Mouse (Mus musculus) kidney, postnatal 0 days (tissue): ENCODE data around the gene Adcy5. TPM values are rescaled to one million over a fixed set of nuclear protein-coding genes. Genes with fewer than 3 reads are reported as not detected.

ENCODE experiments used
- ATAC-seq: fragments of 200-750 bp; cut with Nextera tagmentation; replicated peaks from 2 replicates; pipeline ENCODE4 v1.8.0; 2017; ENCODE audit warnings: low read depth, moderate number of reproducible peaks, moderate TSS enrichment, moderate library complexity; ENCODE audit not compliant: low FRiP score
- DNase-seq: peaks from one replicate; pipeline ENCODE4 v3.0.0-alpha.2; 2016; ENCODE audit warnings: low spot score
- H3K27ac ChIP-seq: fragments of 300-500 bp; sonication (generic); 2 replicates; pipeline ENCODE4 v1.5.1; 2014; ENCODE audit warnings: mild to moderate bottlenecking
- H3K27me3 ChIP-seq: fragments of 300-500 bp; sonication (generic); 2 replicates; pipeline ENCODE4 v1.6.1; 2014; ENCODE audit warnings: low read length, mixed read lengths; ENCODE audit not compliant: insufficient read depth
- H3K36me3 ChIP-seq: fragments of 300-500 bp; sonication (generic); 2 replicates; pipeline ENCODE4 v1.6.1; 2014; ENCODE audit warnings: low read length, mixed read lengths; ENCODE audit not compliant: insufficient read depth
- H3K4me1 ChIP-seq: fragments of 300-500 bp; sonication (generic); replicated peaks from 2 replicates; pipeline ENCODE4 v1.6.1; 2014; ENCODE audit warnings: antibody characterized with exemption, low read length, mixed read lengths; ENCODE audit not compliant: insufficient read depth
- H3K4me2 ChIP-seq: fragments of 300-500 bp; sonication (generic); 2 replicates; pipeline ENCODE4 v1.6.1; 2014; ENCODE audit warnings: mild to moderate bottlenecking, low read length, moderate library complexity, mixed read lengths
- H3K4me3 ChIP-seq: fragments of 300-500 bp; sonication (generic); replicated peaks from 2 replicates; pipeline ENCODE4 v1.5.1; 2014; ENCODE audit warnings: low read depth, low read length
- H3K9ac ChIP-seq: fragments of 300-500 bp; sonication (generic); 2 replicates; pipeline ENCODE4 v1.6.1; 2014; ENCODE audit warnings: low read depth, low read length
- H3K9me3 ChIP-seq: fragments of 300-500 bp; sonication (generic); replicated peaks from 2 replicates; pipeline ENCODE4 v1.6.1; 2016; ENCODE audit warnings: low read length, inconsistent platforms, mixed read lengths
- CTCF ChIP-seq: IDR thresholded peaks from 2 replicates; pipeline ENCODE4 v1.5.1; 2016; ENCODE audit warnings: antibody characterized with exemption, low read depth, mild to moderate bottlenecking, moderate library complexity
- WGBS: fragments of 180-500 bp; shearing (Covaris S2); extraction: QIAGEN DNeasy Blood & Tissue Kit; methylation state at CpG from one replicate; pipeline ENCODE4 v1.1.7; 2014; 5-methylcytosine and 5-hydroxymethylcytosine counted together
- polyA plus RNA-seq: library from polyadenylated mRNA; unstranded; fragments of >200 nt; fragmentation: Nextera tagmentation; extraction: Ambion mirVana; gene quantifications from 2 replicates; pipeline ENCODE4 v1.2.1, GENCODE M21; 2015

Adcy5 gene
- polyA plus RNA-seq, 1 experiment from 2014 or later, result 0.63 TPM

- DNase-seq, result no peak
- Histone ChIP-seq H3K27me3 (no peaks in the 10 kb centered on the region), H3K4me3 (no peak overlapping the region), H3K4me2 (no peak overlapping the region), H3K36me3 (no peaks in the 10 kb centered on the region), H3K4me1 (no peaks in the 10 kb centered on the region), H3K27ac (no peak overlapping the region), H3K9me3 (no peaks in the 10 kb centered on the region), H3K9ac (no peak overlapping the region)
- TF ChIP-seq CTCF, result no peak
- no peak for ATAC-seq
- 81% methylated on average over 2 of the region's 2 CpGs for WGBS
Measured at GRCm38 (mm10) chr16:35319773-35320172, 165.1 kb downstream of the Adcy5 start.

- Histone ChIP-seq H3K4me1 (no peaks in the 10 kb centered on the region), H3K27me3 (no peaks in the 10 kb centered on the region), H3K36me3 (0 out of 2 replicates have a peak, but pooled peaks cover 6% of the 10 kb centered on the region), H3K27ac (no peak overlapping the region), H3K9me3 (no peaks in the 10 kb centered on the region), H3K4me3 (no peak overlapping the region), H3K9ac (no peak overlapping the region), H3K4me2 (no peak overlapping the region)
- DNase-seq (no peak), ATAC-seq (no peak)
- no peak for TF ChIP-seq CTCF
- 27% methylated on average over 1 of the region's 1 CpGs for WGBS
Measured at GRCm38 (mm10) chr16:35330451-35330850, 175.8 kb downstream of the Adcy5 start.

Other genes with a start within 250 kb of the Adcy5 start
- gene Hacd2, start 132.4 kb upstream of the Adcy5 start, polyA plus RNA-seq, result 91.4 and 92.6 TPM in 2 replicates
- gene Sec22a, start 209.0 kb downstream of the Adcy5 start, polyA plus RNA-seq, result 63.8 and 65.7 TPM in 2 replicates